ENCODE assay signal across 9 mouse cellular contexts in genomic region chr2:31263746-31264378, GRCm38 (mm10). TPM values are rescaled to one million over a fixed set of nuclear protein-coding genes. Genes with fewer than 3 reads are reported as not detected.
A peak's percentile ranks its signal among the peaks of the same experiment; 100 is the strongest.
DNase-seq lines count a peak whose midpoint lies in the region; ATAC-seq and TF ChIP-seq lines count a peak whose summit lies in the region.
"Had no signal": no experiment of that assay in that cellular context is flagged by ENCODE, and none has a peak within 500 bp of the region (broad histone marks: within the 10 kb centered on the region; RNA-seq: fewer than 3 reads in every experiment).

No protein-coding gene starts in this region.

- H3K4me3 ChIP-seq in forebrain, postnatal 0 days (ENCODE audit: low read depth, low read length), result no peak overlapping the region
- H3K4me3 ChIP-seq in lung, embryonic 16.5 days (ENCODE audit: low read length), result no peak overlapping the region

- TF ChIP-seq POLR2A in brain, embryonic 14.5 days (IDR thresholded peaks at IDR 0.05; ENCODE audit: borderline replicate concordance, extremely low read depth, insufficient read depth, insufficient read length, poor library complexity, severe bottlenecking), result no peak

- no peak overlapping the region for H3K9ac ChIP-seq in forebrain, postnatal 0 days
- no peak overlapping the region for H3K9ac ChIP-seq in lung, embryonic 16.5 days (ENCODE audit: low read length)

- no peak overlapping the region for H3K4me2 ChIP-seq in forebrain, postnatal 0 days (ENCODE audit: low read depth)
- H3K4me2 ChIP-seq in lung, embryonic 16.5 days (ENCODE audit: low read depth, low read length), result no peak overlapping the region

- DNase-seq in 3134 (ENCODE audit: extremely low read depth, insufficient read length, low spot score), result peak; percentile 60
- peak; percentile 92 for DNase-seq in brain, embryonic 14.5 days (ENCODE audit: low read depth)
- DNase-seq in forebrain, postnatal 0 days, result peak; percentile 88
- peak; percentile 85 to 86 for DNase-seq in heart, postnatal 10 days
- DNase-seq in kidney, postnatal 36 days, result peak; percentile 61 to 83
- DNase-seq in right cerebral cortex, postnatal 25 days, result peak; percentile 76
- DNase-seq in natural killer cell, adult 2 months (ENCODE audit: low spot score in 2 of 2), result no peak

- intact Hi-C loops in heart, postnatal 10 days (cut with DNase I), result no loop called here

- H3K4me1 ChIP-seq in forebrain, postnatal 0 days (ENCODE audit: insufficient read depth), result peaks cover 33% of the 10 kb centered on the region
- peaks cover 24% of the 10 kb centered on the region for H3K4me1 ChIP-seq in lung, embryonic 16.5 days (replicated peaks; ENCODE audit: control insufficient read depth, insufficient read depth, low read length)

- peaks cover 6% of the 10 kb centered on the region for H3K36me3 ChIP-seq in forebrain, postnatal 0 days (ENCODE audit: insufficient read depth)
- no peaks in the 10 kb centered on the region for H3K36me3 ChIP-seq in lung, embryonic 16.5 days (ENCODE audit: control insufficient read depth, insufficient read depth, low read length)
- H3K36me3 ChIP-seq: G1E had no signal

- ATAC-seq in forebrain, postnatal 0 days, result peak; percentile 67
- ATAC-seq in lung, embryonic 16.5 days (ENCODE audit: low read depth), result peak; percentile 38; the same call in 1 of the 2 replicates

- TF ChIP-seq CTCF in brain, embryonic 14.5 days (IDR thresholded peaks at IDR 0.05; ENCODE audit: borderline replicate concordance, extremely low read depth, insufficient read depth, insufficient read length), result no peak
- TF ChIP-seq CTCF in forebrain, postnatal 0 days (IDR thresholded peaks at IDR 0.05; ENCODE audit: low read depth), result 0 out of 2 replicates have a peak, but pooled peaks have one; percentile 26

- H3K27me3 ChIP-seq in forebrain, postnatal 0 days (ENCODE audit: insufficient read depth, low read length), result no peaks in the 10 kb centered on the region
- H3K27me3 ChIP-seq in lung, embryonic 16.5 days (ENCODE audit: control insufficient read depth, insufficient read depth, low read depth, low read length), result no peaks in the 10 kb centered on the region

- H3K27ac ChIP-seq in forebrain, postnatal 0 days (ENCODE audit: low read depth, low read length), result peak overlapping the region; percentile 82
- H3K27ac ChIP-seq in lung, embryonic 16.5 days (ENCODE audit: low read length), result peak overlapping the region; percentile 32

- no peaks in the 10 kb centered on the region for H3K9me3 ChIP-seq in forebrain, postnatal 0 days (ENCODE audit: low read length)
- no peaks in the 10 kb centered on the region for H3K9me3 ChIP-seq in lung, embryonic 16.5 days (ENCODE audit: control insufficient read depth, low read length)
- H3K9me3 ChIP-seq: G1E had no signal

- WGBS in forebrain, postnatal 0 days, result 19% methylated on average over 10 of the region's 10 CpGs
- WGBS in lung, embryonic 16.5 days, result 31% methylated on average over 10 of the region's 10 CpGs

RNA-seq across cellular contexts. Expression of gene Ncs1, which starts 18.2 kb away (rescaled TPM):
- polyA plus RNA-seq in brain, embryonic 14.5 days (2012; rRNA removed), result 56.1 and 93.6 TPM in 2 replicates
- total RNA-seq in forebrain, postnatal 0 days (2014; rRNA removed), result 139 and 164 TPM in 2 replicates
- 133 and 149 TPM in 2 replicates for polyA plus RNA-seq in forebrain, postnatal 0 days (2015; fragmentation: Nextera tagmentation; extraction: Ambion mirVana)
- 10 to 100 TPM; 10.8 to 17.1 TPM for total RNA-seq in heart, postnatal 10 days (2021)
- polyA plus RNA-seq in lung, embryonic 16.5 days (2015; fragmentation: Nextera tagmentation; extraction: Ambion mirVana), result 10.5 and 11.8 TPM in 2 replicates
- polyA plus RNA-seq: G1E had no signal

RNA-seq across cellular contexts. Expression of gene Hmcn2, which starts 50.4 kb away (rescaled TPM):
- 0.44 and 0.96 TPM in 2 replicates for polyA plus RNA-seq in brain, embryonic 14.5 days (2012; rRNA removed)
- 0.23 and 0.24 TPM in 2 replicates for total RNA-seq in forebrain, postnatal 0 days (2014; rRNA removed)
- 0.33 and 0.39 TPM in 2 replicates for polyA plus RNA-seq in forebrain, postnatal 0 days (2015; fragmentation: Nextera tagmentation; extraction: Ambion mirVana)
- total RNA-seq in heart, postnatal 10 days (2021), result 10 to 100 TPM; 23.4 to 24.3 TPM
- polyA plus RNA-seq in lung, embryonic 16.5 days (2015; fragmentation: Nextera tagmentation; extraction: Ambion mirVana), result 1.4 and 1.6 TPM in 2 replicates
- polyA plus RNA-seq: G1E had no signal

Comparison
In these comparisons a context has a peak if more than half of its experiments do, and no peak if none do; other contexts are left out.
1. DNase-seq: peak in 3134 (single experiment), brain, embryonic 14.5 days (single experiment), forebrain, postnatal 0 days (single experiment), heart, postnatal 10 days (2 of 2), kidney, postnatal 36 days (2 of 2) and right cerebral cortex, postnatal 25 days (single experiment); none in natural killer cell, adult 2 months (0 of 2).